ENCODE assay signal across 17 mouse cellular contexts in the genomic region with DNA sequence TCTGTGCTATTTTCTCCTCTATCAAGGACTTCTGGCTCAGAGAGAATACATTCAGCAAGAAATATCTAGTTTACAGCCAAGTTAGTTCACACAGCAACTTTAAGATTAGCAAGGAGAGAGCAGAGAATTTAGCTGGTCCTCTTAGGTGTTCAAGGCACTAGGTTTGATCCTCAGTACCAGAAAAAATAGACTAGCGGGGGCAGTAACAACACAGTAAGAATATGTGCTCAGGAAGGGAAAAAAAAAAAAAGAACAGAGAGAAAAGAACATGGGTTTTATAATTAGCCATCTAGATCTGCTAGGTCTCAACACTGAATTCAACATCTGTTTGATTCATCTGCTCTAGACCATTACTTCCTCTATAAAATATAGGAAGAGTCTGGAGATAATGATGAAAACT. TPM values are rescaled to one million over a fixed set of nuclear protein-coding genes. Genes with fewer than 3 reads are reported as not detected.
"Had no signal": no experiment of that assay in that cellular context is flagged by ENCODE, and none has a peak within 500 bp of the region (broad histone marks: within the 10 kb centered on the region; RNA-seq: fewer than 3 reads in every experiment).

No protein-coding gene starts in this region.

- DNase-seq: lung, adult 18-20 months; lung, embryonic 14.5 days; lung, postnatal 10 days; lung, postnatal 36 days; right cerebral cortex, postnatal 14 days; thymus, adult 18-20 months; thymus, postnatal 14 days; thymus, postnatal 36 days had no signal

- H3K36me3 ChIP-seq: midbrain, embryonic 13.5 days; midbrain, embryonic 15.5 days had no signal

- ATAC-seq: midbrain, embryonic 13.5 days; midbrain, embryonic 15.5 days had no signal

- H3K27ac ChIP-seq: macrophage; midbrain, embryonic 13.5 days; midbrain, embryonic 15.5 days; neural tube, embryonic 12.5 days; stomach, embryonic 15.5 days; stomach, postnatal 0 days had no signal

- H3K9me3 ChIP-seq: megakaryocyte, embryonic 14.5 days; midbrain, embryonic 13.5 days; midbrain, embryonic 15.5 days; neural tube, embryonic 12.5 days; stomach, embryonic 15.5 days had no signal

- H3K4me1 ChIP-seq: midbrain, embryonic 13.5 days; midbrain, embryonic 15.5 days; neural tube, embryonic 12.5 days; stomach, embryonic 15.5 days had no signal

- H3K9ac ChIP-seq: lung, embryonic 14.5 days; midbrain, embryonic 13.5 days; midbrain, embryonic 15.5 days; neural tube, embryonic 12.5 days; stomach, embryonic 15.5 days had no signal

- H3K4me3 ChIP-seq: megakaryocyte, embryonic 14.5 days; midbrain, embryonic 13.5 days; midbrain, embryonic 15.5 days; neural tube, embryonic 12.5 days; stomach, embryonic 15.5 days had no signal

- H3K27me3 ChIP-seq: megakaryocyte, embryonic 14.5 days; midbrain, embryonic 13.5 days; midbrain, embryonic 15.5 days; neural tube, embryonic 12.5 days; stomach, embryonic 15.5 days had no signal

RNA-seq across cellular contexts. Expression of a gene that starts 36.2 kb away (rescaled TPM):
- total RNA-seq: midbrain, postnatal 0 days; monocyte, adult 5-6 weeks had no signal
- polyA plus RNA-seq: macrophage had no signal
